Mouse (Mus musculus) splenic B cell, adult 2 months (primary cell): ENCODE results near the gene Adam17.

Experiments used
- DNase-seq: peaks from one replicate; pipeline ENCODE4 v3.0.0-alpha.2; 2011; ENCODE audit warnings: low read depth, low spot score
- H3K27me3 ChIP-seq: 2 replicates; pipeline ENCODE4 v1.6.1; 2012; ENCODE audit warnings: mild to moderate bottlenecking, low read length, moderate library complexity, mixed read lengths; ENCODE audit not compliant: control insufficient read depth, poor library complexity, insufficient read depth, severe bottlenecking
- H3K36me3 ChIP-seq: 2 replicates; pipeline ENCODE4 v1.6.1; 2012; ENCODE audit warnings: mild to moderate bottlenecking, low read length, moderate library complexity, mixed read lengths; ENCODE audit not compliant: control insufficient read depth, poor library complexity, insufficient read depth, severe bottlenecking

Gene Adam17

DNA sequence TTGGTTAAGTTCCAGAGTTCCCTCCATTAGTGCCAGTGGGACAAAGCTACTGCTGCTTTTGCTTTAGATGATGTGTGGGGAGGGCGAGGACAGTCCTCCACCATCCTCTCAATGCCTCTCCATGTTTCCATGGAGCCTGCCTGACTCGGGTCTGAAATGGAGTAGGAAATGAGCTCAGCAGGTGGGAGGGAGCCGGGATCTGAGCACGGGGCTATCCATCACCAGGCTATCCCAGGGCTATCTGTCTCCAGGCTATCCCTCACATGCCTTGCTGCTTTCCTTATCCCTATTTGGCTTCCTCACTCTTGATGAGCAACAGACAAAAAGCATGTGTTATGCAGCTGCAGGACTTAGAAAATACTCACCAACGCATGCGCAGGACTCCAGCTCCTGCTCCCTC lies 41.7 kb downstream of the Adam17 start:
- DNase-seq: no peak
- peaks cover 11% of the 10 kb centered on the region for H3K36me3 ChIP-seq

DNA sequence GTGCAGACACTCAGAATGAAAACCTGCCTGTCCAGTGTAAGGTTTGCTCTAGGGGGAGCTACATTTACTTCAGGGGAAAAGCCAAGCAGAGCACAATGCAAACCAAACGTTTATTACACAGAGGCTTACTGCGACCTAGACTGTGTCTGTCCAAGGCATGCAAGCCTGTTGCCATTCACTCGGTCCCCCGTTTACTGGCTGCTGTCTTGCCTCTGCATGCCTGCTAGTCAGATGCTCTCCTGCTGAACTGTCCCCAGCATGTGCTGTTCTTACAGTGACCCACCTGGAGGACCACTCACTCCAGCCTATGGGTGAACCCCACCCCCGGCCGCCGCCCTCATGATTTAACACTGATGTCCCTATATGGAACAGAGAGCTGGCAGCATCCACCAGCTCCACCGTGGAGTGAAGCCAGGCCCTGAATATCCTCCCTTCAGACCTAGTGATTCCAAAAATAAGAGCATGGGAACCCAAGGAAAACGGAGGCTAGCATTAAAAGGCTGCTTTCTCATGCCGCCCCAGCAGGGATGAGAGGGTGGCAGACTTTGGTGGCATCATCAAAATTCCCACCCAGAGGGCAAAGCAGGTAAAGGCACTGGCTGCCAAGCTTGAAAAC lies 42.4 kb downstream of the Adam17 start:
- no peak for DNase-seq
- Histone ChIP-seq H3K27me3 (no peaks in the 10 kb centered on the region), H3K36me3 (peaks cover 8% of the 10 kb centered on the region)

More for the DNA sequence above, 41.7 kb downstream of the Adam17 start:
- H3K27me3 ChIP-seq: no peaks in the 10 kb centered on the region

DNA sequence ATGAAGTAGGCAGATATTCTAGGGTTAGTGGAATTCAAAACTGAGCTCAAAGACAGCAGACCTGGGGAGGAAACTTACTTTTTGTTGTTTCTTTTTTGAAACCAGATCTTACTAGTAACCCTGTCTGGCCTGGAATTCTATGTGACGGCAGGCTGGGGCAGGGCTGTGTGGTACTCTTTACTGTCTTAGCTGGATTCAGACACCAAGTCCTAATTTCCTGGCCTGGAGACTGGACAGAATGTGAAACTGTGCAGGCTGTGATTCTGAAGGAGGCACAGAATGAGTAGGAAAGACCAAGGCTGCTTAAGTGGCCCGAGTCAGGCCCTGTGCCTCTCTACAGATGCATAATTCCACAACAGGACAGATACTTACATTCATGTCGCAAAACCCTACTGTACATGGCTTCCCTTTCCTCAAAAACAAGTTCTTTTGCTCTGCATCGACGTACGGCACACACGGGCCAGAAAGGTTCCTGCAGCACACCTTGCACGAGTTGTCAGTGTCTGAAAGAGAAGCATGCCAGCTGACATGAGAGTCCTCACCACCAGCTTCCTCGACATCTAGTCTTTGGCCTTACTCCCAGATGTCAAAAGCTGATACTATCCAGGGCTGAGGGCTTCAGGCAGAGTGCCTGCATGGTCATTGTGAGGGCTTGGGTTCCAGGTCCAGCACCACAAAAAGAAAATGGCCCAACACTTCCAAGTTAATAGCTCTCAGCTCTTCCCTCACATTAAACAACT lies 43.6 kb downstream of the Adam17 start:
- Histone ChIP-seq H3K36me3 (peaks cover 8% of the 10 kb centered on the region), H3K27me3 (no peaks in the 10 kb centered on the region)
- no peak for DNase-seq

DNA sequence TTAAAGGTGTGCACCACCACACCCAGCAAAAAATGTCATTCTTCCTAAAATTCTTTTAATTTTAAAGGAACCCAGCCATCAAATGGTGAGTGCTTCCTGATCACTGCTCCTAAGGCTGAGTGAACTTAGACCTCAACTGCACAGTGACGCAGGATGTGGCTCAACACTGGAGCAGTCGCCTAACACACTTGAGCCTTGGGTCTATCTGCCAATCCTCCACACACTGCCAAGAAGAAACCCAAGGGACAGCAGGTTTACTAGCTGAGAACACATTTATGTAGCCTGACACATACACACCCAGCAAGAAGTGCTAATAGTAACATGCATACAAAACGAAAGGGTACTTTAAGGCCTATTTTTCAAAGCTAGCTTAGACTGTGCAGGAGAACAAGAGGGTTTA lies 47.1 kb downstream of the Adam17 start:
- DNase-seq: no peak
- Histone ChIP-seq H3K27me3 (no peaks in the 10 kb centered on the region), H3K36me3 (peaks cover 9% of the 10 kb centered on the region)

DNA sequence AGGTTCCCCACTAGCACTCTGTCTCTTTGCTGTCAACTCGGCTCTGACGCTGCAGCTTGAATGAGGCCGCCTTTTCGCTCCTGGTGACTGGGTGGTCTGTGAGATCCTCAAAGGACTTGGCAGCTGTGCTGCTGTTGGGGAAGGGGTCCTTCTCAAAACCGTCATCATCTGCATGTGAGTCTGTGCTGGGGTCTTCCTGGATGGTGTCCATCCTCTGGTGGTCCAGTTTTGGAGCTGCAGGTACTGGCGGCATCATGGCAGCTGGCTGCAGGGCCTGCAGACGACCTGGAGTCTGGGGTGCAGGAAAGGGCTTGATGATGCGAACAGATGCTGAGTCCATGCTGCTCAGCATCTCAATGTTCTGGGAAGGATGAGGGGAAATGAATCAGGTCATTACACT lies 48.2 kb downstream of the Adam17 start:
- Histone ChIP-seq H3K27me3 (no peaks in the 10 kb centered on the region), H3K36me3 (peaks cover 9% of the 10 kb centered on the region)
- no peak for DNase-seq

DNA sequence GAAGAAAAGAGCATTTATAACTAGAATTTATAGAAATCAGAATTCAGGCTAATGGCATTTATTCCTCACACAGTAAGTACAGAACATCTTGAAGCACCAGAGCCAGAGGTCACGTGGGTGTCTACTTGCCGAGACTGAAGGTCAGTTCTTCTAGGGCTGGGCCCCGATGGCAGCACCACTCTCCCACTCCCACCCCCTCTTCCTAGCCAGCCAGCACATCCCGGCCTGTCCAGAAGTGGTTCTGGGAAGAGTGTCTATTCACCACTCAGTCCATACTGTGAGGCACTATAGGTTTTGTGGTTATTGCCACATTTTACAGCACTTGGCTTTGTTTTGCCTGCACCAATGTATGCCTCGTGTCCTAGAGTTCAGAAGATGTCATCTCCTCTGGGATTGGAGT lies 49.3 kb downstream of the Adam17 start:
- no peak for DNase-seq
- Histone ChIP-seq H3K36me3 (peaks cover 11% of the 10 kb centered on the region), H3K27me3 (no peaks in the 10 kb centered on the region)

DNA sequence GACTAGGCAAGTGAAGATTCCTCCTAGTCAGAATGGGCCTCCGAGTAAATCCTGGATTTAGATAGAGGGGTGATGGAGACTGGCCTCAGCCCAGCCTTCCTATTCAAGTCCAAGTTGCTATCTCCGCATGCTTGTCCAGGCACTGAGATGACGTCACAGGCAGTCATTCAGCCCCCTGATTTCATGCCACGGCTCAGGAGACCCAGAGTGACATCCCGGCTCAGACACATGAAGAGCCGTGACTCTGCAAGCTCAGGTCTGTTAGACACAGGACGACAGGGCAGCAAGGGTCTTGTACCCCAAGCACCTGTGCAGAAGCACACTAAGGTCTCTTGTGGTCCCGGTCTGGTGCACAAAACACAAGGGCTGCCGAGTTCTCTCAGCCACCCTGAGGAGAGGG lies 50.6 kb downstream of the Adam17 start:
- no peak for DNase-seq
- peaks cover 11% of the 10 kb centered on the region for H3K36me3 ChIP-seq
- no peaks in the 10 kb centered on the region for H3K27me3 ChIP-seq

DNA sequence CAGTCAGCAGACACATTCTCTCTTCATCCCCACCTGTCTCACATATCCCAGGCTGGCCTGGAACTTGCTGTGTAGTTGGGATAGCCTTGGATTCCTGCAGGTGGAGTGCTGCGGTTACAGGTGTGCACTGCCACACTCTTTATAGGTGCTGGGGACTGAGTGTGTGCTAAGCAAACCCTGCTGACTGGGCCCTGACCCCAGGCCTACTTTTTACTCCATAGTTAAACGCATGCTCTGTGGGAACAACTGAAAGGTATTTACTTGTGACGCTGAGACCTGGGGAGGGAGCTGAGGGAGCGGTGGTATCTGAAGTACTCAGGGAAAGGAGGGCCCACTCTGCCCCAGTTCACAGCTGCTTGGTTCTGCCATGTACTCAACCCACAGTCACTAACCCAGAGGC lies 51.1 kb downstream of the Adam17 start:
- Histone ChIP-seq H3K36me3 (peaks cover 11% of the 10 kb centered on the region), H3K27me3 (no peaks in the 10 kb centered on the region)
- DNase-seq: no peak

DNA sequence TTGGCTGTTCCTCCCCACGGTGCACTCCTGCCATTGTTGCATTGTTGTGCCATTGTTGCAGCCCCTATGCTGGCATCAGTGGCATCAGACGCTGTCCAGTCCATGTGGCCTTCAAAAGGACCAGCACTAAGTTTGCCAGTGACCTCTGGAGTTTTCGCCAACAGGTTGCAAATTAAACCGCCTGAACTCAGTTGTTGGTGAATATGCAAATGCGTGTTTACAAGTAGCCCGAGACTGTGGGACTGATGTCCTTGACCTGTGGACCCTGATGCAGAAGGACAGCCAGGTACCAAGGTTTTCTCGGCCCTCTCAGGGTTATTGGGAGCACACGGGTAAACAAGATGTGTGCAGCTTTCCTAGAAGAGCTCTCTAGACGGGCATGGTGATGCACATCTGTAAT lies 52.3 kb downstream of the Adam17 start:
- DNase-seq: no peak
- H3K36me3 ChIP-seq: peaks cover 11% of the 10 kb centered on the region
- no peaks in the 10 kb centered on the region for H3K27me3 ChIP-seq

DNA sequence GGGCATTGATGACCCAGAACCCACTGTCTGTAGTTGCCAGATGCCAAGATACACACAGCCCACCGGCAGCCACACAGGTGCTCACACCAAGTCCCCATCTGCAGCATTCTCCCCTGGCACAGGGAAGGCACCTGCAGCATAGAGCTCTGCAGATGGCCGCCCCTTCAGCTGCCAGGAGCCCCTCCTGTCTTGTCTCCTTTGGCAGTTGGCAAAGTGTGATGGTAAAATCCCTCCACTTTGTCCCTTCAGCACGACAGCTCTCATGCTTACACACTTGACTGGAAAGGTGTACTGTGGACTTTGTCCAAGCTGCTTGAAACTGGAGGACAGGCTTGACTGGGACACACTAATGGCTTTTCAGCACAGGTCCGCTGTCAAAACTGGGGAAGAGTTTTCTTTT lies 53.1 kb downstream of the Adam17 start:
- no peak for DNase-seq
- Histone ChIP-seq H3K27me3 (no peaks in the 10 kb centered on the region), H3K36me3 (peaks cover 11% of the 10 kb centered on the region)

DNA sequence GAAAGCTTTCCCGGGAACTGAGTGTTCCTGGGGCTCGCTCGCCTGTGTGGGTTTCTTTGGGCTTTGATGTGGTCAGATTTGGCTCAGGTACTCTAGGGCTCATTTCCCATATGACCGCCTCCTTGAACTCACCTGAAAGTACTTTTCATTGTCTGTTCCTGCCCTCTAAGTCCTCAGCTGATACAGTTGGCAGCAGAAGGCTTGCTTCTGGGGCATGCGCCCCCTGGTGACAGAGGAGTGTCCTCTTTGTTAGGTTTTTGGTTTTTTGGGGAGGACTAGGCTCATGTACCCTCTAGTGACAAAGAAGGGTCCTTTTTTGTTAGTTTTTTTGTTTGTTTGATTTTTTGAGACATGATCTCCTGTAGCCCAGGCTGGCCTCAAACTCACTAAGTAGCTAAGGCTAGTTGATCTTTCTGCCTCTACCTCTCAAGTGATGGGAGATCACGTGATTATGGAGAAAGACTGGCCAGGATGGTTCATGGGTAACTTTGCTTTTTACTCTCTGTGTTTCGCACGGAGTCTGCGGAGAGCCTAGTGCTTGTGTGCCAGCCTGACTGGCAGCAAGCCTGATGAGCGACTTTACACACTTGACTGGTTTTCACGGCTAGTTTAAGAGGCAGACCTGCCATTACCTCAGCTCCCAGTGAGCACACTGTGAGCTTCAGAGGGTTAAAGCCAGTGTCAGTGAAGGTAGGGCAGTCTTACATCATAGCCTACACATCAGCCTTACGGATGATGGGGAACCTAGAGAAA lies 55.1 kb downstream of the Adam17 start:
- peak; percentile 88 for DNase-seq
- Histone ChIP-seq H3K36me3 (peaks cover 14% of the 10 kb centered on the region), H3K27me3 (no peaks in the 10 kb centered on the region)

DNA sequence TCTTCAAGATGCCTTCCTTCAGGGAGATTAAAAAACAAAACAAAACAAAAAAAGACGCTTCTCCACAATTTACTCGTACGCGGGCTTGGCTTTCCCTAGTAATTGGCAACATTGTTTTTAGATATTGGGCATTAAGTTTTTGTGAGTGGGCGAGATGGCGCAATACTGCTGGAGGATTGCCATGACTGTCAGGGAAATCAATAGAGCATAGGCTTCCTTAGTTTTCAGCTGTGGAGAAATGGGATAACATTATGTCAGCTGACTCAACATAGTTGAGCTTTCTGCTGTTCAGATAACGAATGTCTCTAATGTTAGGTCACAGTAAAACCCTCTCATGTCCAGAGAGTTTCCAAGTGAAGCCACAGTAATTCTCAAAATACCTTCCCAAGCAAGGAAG lies 56.6 kb downstream of the Adam17 start:
- Histone ChIP-seq H3K27me3 (no peaks in the 10 kb centered on the region), H3K36me3 (peaks cover 16% of the 10 kb centered on the region)
- DNase-seq: no peak

DNA sequence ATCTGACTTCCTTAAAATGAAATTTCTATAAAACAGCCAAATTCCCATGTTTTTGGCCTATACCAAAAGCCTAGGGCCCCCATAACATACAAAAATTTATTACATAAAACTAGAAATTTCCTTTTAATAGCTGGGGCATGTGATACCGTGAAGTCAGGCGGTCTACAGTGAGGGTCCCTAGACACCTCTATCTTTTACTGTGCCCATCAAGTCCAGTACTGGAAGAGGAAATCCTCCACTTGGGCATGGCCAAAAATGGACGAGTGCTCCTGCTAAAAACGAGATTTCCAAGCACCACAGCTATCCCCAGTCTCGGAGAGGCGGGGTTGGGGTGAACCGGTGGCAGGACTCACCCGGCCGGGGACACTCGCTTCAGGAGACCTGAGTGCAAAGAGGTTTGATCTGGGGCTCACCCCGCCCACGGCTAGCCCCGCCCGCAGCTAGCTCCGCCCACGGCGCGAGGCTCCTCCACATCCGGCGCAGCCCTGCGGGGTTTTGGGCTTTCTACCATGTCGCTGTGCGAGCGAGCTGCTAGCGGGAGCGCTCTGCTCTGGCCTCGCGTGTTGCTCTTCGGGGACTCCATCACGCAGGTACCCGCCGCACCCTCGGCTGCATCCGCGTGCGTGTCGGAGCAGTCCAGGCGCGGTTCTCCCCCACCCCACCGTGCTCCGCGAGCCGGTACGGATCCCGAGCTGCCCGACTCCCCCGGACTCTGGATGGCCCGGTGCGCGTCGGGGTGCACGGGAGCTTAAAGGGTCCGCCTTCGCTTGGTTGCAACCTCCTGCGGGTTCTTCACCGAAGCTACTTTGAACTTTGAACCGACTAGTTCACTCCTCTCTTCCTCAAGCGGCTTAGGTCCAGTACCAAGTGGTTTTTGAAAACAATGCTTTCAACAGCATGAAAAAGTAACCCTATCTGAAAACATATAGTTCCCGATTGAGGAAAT lies 57.2 kb downstream of the Adam17 start, which contains the start of gene Iah1:
Gene Iah1, plus strand, starts transcription at position 467 of the 946 bp plus-strand sequence.
- Histone ChIP-seq H3K36me3 (peaks cover 14% of the 10 kb centered on the region), H3K27me3 (no peaks in the 10 kb centered on the region)
- peak; percentile 92 for DNase-seq

DNA sequence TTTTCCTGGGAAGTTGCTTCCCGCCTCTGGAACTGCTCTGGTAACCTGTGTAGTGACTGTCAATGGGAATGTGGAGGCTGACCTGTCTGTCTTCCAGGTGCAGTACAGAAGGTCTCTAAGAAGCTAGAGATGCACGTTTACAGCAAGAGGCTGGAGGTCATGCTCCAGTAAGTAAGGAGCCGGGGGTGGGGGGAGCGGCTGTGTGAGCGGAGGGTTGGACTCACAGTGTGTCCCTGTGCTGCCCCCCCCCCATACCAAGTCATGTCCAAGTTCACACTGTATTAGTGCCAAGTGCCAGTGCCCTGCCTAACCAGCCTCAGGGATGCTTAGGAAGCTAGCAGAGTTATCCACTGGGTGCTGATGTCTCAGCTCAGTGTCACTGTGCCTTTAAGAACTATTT lies 61.2 kb downstream of the Adam17 start:
- Histone ChIP-seq H3K36me3 (peaks cover 13% of the 10 kb centered on the region), H3K27me3 (no peaks in the 10 kb centered on the region)
- DNase-seq: no peak
